Mouse (Mus musculus): ENCODE data around the gene Pex5l.

GRCm38 (mm10) chr3:32961494-32961893 is 181.6 kb downstream of the Pex5l start:
- TF ChIP-seq CEBPB (IDR thresholded peaks at IDR 0.05; ENCODE audit: insufficient read depth, poor library complexity, severe bottlenecking): no peak
- TF ChIP-seq POLR2AphosphoS2 (IDR thresholded peaks at IDR 0.05; ENCODE audit: insufficient read length, low read depth): no peak
- no peak for TF ChIP-seq POLR2A (IDR thresholded peaks at IDR 0.05; ENCODE audit: insufficient read length, low read depth)
- no peak for TF ChIP-seq SRF (IDR thresholded peaks at IDR 0.05; ENCODE audit: control insufficient read depth, insufficient read length, low read depth)
- no peak for TF ChIP-seq REST (IDR thresholded peaks at IDR 0.05; ENCODE audit: insufficient read depth, insufficient read length)
- no peak for TF ChIP-seq MAX (IDR thresholded peaks at IDR 0.05; ENCODE audit: low read depth)
- TF ChIP-seq E2F4 (IDR thresholded peaks at IDR 0.05; ENCODE audit: insufficient read depth): no peak
- no peak for TF ChIP-seq USF1 (IDR thresholded peaks at IDR 0.05; ENCODE audit: low read depth)
- no peak for TF ChIP-seq TCF3 (IDR thresholded peaks at IDR 0.05; ENCODE audit: insufficient read length, low read depth)
- TF ChIP-seq TCF12 (IDR thresholded peaks at IDR 0.05; ENCODE audit: insufficient read depth, poor library complexity, severe bottlenecking): no peak
- no peak for TF ChIP-seq MYOG (IDR thresholded peaks at IDR 0.05; ENCODE audit: control insufficient read depth in 1 of 3, insufficient read depth in 1 of 3, insufficient read length in 2 of 3, low read depth in 2 of 3)

All from myocyte (in vitro differentiated cells).